Mouse (Mus musculus): ENCODE results near the gene Asic2. TPM values are rescaled to one million over a fixed set of nuclear protein-coding genes. Genes with fewer than 3 reads are reported as not detected.

Asic2 gene
- polyA plus RNA-seq, 1 experiment from 2014 or later, result 0.07 TPM

GRCm38 (mm10) chr11:81133950-81134349 lies 834.3 kb downstream of the Asic2 start:
- Histone ChIP-seq H3K27ac (replicated peaks) (no peak overlapping the region), H3K9ac (no peak overlapping the region), H3K9me3 (no peaks in the 10 kb centered on the region), H3K36me3 (no peaks in the 10 kb centered on the region), H3K4me2 (no peak overlapping the region), H3K27me3 (replicated peaks) (no peaks in the 10 kb centered on the region), H3K4me1 (no peaks in the 10 kb centered on the region), H3K4me3 (no peak overlapping the region)
- ATAC-seq (ENCODE audit: extremely low read depth, insufficient number of reproducible peaks, low FRiP score, low TSS enrichment), result no peak
- WGBS, result 18% methylated on average over 5 of the region's 5 CpGs

GRCm38 (mm10) chr11:81132669-81133068 lies 835.6 kb downstream of the Asic2 start:
- no peak overlapping the region for H3K27ac ChIP-seq (replicated peaks)
- no peaks in the 10 kb centered on the region for H3K36me3 ChIP-seq
- 83% methylated on average over 7 of the region's 7 CpGs for WGBS
- H3K9me3 ChIP-seq, result no peaks in the 10 kb centered on the region
- H3K27me3 ChIP-seq (replicated peaks), result no peaks in the 10 kb centered on the region
- H3K4me2 ChIP-seq, result no peak overlapping the region
- no peak overlapping the region for H3K4me3 ChIP-seq
- H3K9ac ChIP-seq, result no peak overlapping the region
- ATAC-seq (ENCODE audit: extremely low read depth, insufficient number of reproducible peaks, low FRiP score, low TSS enrichment), result no peak
- no peaks in the 10 kb centered on the region for H3K4me1 ChIP-seq

- H3K27ac ChIP-seq (replicated peaks), result no peak overlapping the region
- H3K4me1 ChIP-seq, result no peaks in the 10 kb centered on the region
- H3K36me3 ChIP-seq, result no peaks in the 10 kb centered on the region
- H3K27me3 ChIP-seq (replicated peaks), result no peaks in the 10 kb centered on the region
- 78% methylated on average over 6 of the region's 6 CpGs for WGBS
- no peak overlapping the region for H3K9ac ChIP-seq
- H3K4me3 ChIP-seq, result no peak overlapping the region
- H3K9me3 ChIP-seq, result no peaks in the 10 kb centered on the region
- H3K4me2 ChIP-seq, result no peak overlapping the region
- no peak for ATAC-seq (ENCODE audit: extremely low read depth, insufficient number of reproducible peaks, low FRiP score, low TSS enrichment)
These were observed 843.9 kb downstream of the Asic2 start for GRCm38 (mm10) chr11:81124363-81124762.

GRCm38 (mm10) chr11:81120024-81120576 lies 848.2 kb downstream of the Asic2 start:
- Histone ChIP-seq H3K9me3 (no peaks in the 10 kb centered on the region), H3K27ac (replicated peaks) (no peak overlapping the region), H3K4me3 (no peak overlapping the region), H3K36me3 (no peaks in the 10 kb centered on the region), H3K4me2 (no peak overlapping the region), H3K27me3 (replicated peaks) (0 out of 2 replicates have a peak, but pooled peaks cover 5% of the 10 kb centered on the region), H3K4me1 (no peaks in the 10 kb centered on the region), H3K9ac (no peak overlapping the region)
- 61% methylated on average over 8 of the region's 8 CpGs for WGBS
- no peak for ATAC-seq (ENCODE audit: extremely low read depth, insufficient number of reproducible peaks, low FRiP score, low TSS enrichment)

GRCm38 (mm10) chr11:81118055-81118454 lies 850.2 kb downstream of the Asic2 start:
- Histone ChIP-seq H3K36me3 (no peaks in the 10 kb centered on the region), H3K4me1 (no peaks in the 10 kb centered on the region), H3K4me2 (no peak overlapping the region), H3K4me3 (no peak overlapping the region), H3K27ac (replicated peaks) (no peak overlapping the region), H3K9me3 (no peaks in the 10 kb centered on the region), H3K27me3 (replicated peaks) (peaks cover 9% of the 10 kb centered on the region; the same call in 1 of the 2 replicates), H3K9ac (no peak overlapping the region)
- no peak for ATAC-seq (ENCODE audit: extremely low read depth, insufficient number of reproducible peaks, low FRiP score, low TSS enrichment)
- 51% methylated on average over 7 of the region's 7 CpGs for WGBS

GRCm38 (mm10) chr11:81115666-81116065 lies 852.6 kb downstream of the Asic2 start:
- H3K9me3 ChIP-seq, result no peaks in the 10 kb centered on the region
- H3K27me3 ChIP-seq (replicated peaks), result peaks cover 9% of the 10 kb centered on the region; the same call in 1 of the 2 replicates
- H3K4me1 ChIP-seq, result no peaks in the 10 kb centered on the region
- H3K4me3 ChIP-seq, result no peak overlapping the region
- H3K4me2 ChIP-seq, result no peak overlapping the region
- ATAC-seq (ENCODE audit: extremely low read depth, insufficient number of reproducible peaks, low FRiP score, low TSS enrichment), result no peak
- WGBS, result 31% methylated on average over 9 of the region's 9 CpGs
- no peaks in the 10 kb centered on the region for H3K36me3 ChIP-seq
- no peak overlapping the region for H3K9ac ChIP-seq
- no peak overlapping the region for H3K27ac ChIP-seq (replicated peaks)

GRCm38 (mm10) chr11:81111626-81112025 lies 856.6 kb downstream of the Asic2 start:
- no peak overlapping the region for H3K27ac ChIP-seq (replicated peaks)
- no peak for ATAC-seq (ENCODE audit: extremely low read depth, insufficient number of reproducible peaks, low FRiP score, low TSS enrichment)
- no peaks in the 10 kb centered on the region for H3K4me1 ChIP-seq
- no peak overlapping the region for H3K9ac ChIP-seq
- peaks cover 9% of the 10 kb centered on the region; the same call in 1 of the 2 replicates for H3K27me3 ChIP-seq (replicated peaks)
- no peak overlapping the region for H3K4me2 ChIP-seq
- no peak overlapping the region for H3K4me3 ChIP-seq
- H3K36me3 ChIP-seq, result no peaks in the 10 kb centered on the region
- no peaks in the 10 kb centered on the region for H3K9me3 ChIP-seq
- WGBS, result 83% methylated on average over 2 of the region's 2 CpGs

- Histone ChIP-seq H3K9ac (no peak overlapping the region), H3K4me2 (no peak overlapping the region), H3K4me1 (no peaks in the 10 kb centered on the region), H3K4me3 (no peak overlapping the region), H3K36me3 (no peaks in the 10 kb centered on the region), H3K27ac (replicated peaks) (no peak overlapping the region), H3K27me3 (replicated peaks) (peaks cover 4% of the 10 kb centered on the region; the same call in 1 of the 2 replicates), H3K9me3 (no peaks in the 10 kb centered on the region)
- WGBS, result 72% methylated on average over 6 of the region's 6 CpGs
- ATAC-seq (ENCODE audit: extremely low read depth, insufficient number of reproducible peaks, low FRiP score, low TSS enrichment), result no peak
These were observed 858.2 kb downstream of the Asic2 start for GRCm38 (mm10) chr11:81110049-81110448.

- Histone ChIP-seq H3K27me3 (replicated peaks) (no peaks in the 10 kb centered on the region), H3K9ac (no peak overlapping the region), H3K4me1 (no peaks in the 10 kb centered on the region), H3K36me3 (no peaks in the 10 kb centered on the region), H3K27ac (replicated peaks) (no peak overlapping the region), H3K4me2 (no peak overlapping the region), H3K9me3 (no peaks in the 10 kb centered on the region), H3K4me3 (no peak overlapping the region)
- 82% methylated on average over 1 of the region's 1 CpGs for WGBS
- no peak for ATAC-seq (ENCODE audit: extremely low read depth, insufficient number of reproducible peaks, low FRiP score, low TSS enrichment)
These were observed 861.3 kb downstream of the Asic2 start for GRCm38 (mm10) chr11:81106949-81107348.

- H3K9me3 ChIP-seq, result no peaks in the 10 kb centered on the region
- H3K4me3 ChIP-seq, result no peak overlapping the region
- no peaks in the 10 kb centered on the region for H3K27me3 ChIP-seq (replicated peaks)
- no peak overlapping the region for H3K4me2 ChIP-seq
- H3K36me3 ChIP-seq, result no peaks in the 10 kb centered on the region
- H3K9ac ChIP-seq, result no peak overlapping the region
- WGBS, result 71% methylated on average over 6 of the region's 6 CpGs
- no peak for ATAC-seq (ENCODE audit: extremely low read depth, insufficient number of reproducible peaks, low FRiP score, low TSS enrichment)
- no peak overlapping the region for H3K27ac ChIP-seq (replicated peaks)
- H3K4me1 ChIP-seq, result peaks cover 4% of the 10 kb centered on the region; the same call in 1 of the 2 replicates
These were observed 867.4 kb downstream of the Asic2 start for GRCm38 (mm10) chr11:81100829-81101228.

- Histone ChIP-seq H3K27me3 (replicated peaks) (no peaks in the 10 kb centered on the region), H3K4me3 (no peak overlapping the region), H3K4me2 (no peak overlapping the region), H3K27ac (replicated peaks) (no peak overlapping the region), H3K4me1 (peaks cover 4% of the 10 kb centered on the region; the same call in 1 of the 2 replicates), H3K36me3 (no peaks in the 10 kb centered on the region), H3K9ac (no peak overlapping the region), H3K9me3 (no peaks in the 10 kb centered on the region)
- WGBS, result 39% methylated on average over 6 of the region's 6 CpGs
- no peak for ATAC-seq (ENCODE audit: extremely low read depth, insufficient number of reproducible peaks, low FRiP score, low TSS enrichment)
These were observed 872.2 kb downstream of the Asic2 start for GRCm38 (mm10) chr11:81096011-81096410.

GRCm38 (mm10) chr11:81094581-81094980 lies 873.7 kb downstream of the Asic2 start:
- Histone ChIP-seq H3K4me1 (peaks cover 4% of the 10 kb centered on the region; the same call in 1 of the 2 replicates), H3K27me3 (replicated peaks) (no peaks in the 10 kb centered on the region), H3K4me2 (no peak overlapping the region), H3K36me3 (no peaks in the 10 kb centered on the region), H3K9ac (no peak overlapping the region), H3K27ac (replicated peaks) (no peak overlapping the region), H3K9me3 (no peaks in the 10 kb centered on the region), H3K4me3 (no peak overlapping the region)
- WGBS, result 68% methylated on average over 8 of the region's 8 CpGs
- no peak for ATAC-seq (ENCODE audit: extremely low read depth, insufficient number of reproducible peaks, low FRiP score, low TSS enrichment)

Measured in heart, embryonic 13.5 days (tissue).